Mouse (Mus musculus): Measurements from ENCODE around the gene Ncoa1.
"Not testable (repeated sequence)": the region's sequence is repeated elsewhere in the genome, so short reads cannot be mapped to it uniquely, and the experiment has no call there.

Gene Ncoa1

GRCm38 (mm10) chr12:4306712-4307313 lies 170.2 kb downstream of the Ncoa1 start:
- no peak for DNase-seq (ENCODE audit: low spot score)

- no peak for DNase-seq (ENCODE audit: low spot score)
These were observed 177.7 kb downstream of the Ncoa1 start for GRCm38 (mm10) chr12:4299300-4299699.

GRCm38 (mm10) chr12:4298626-4299025 lies 178.4 kb downstream of the Ncoa1 start:
- no peak for DNase-seq (ENCODE audit: low spot score)

GRCm38 (mm10) chr12:4295881-4296280 lies 181.1 kb downstream of the Ncoa1 start:
- no peak for DNase-seq (ENCODE audit: low spot score)

GRCm38 (mm10) chr12:4295281-4295680 lies 181.7 kb downstream of the Ncoa1 start:
- no peak for DNase-seq (ENCODE audit: low spot score)

- no peak for DNase-seq (ENCODE audit: low spot score)
These were observed 183.2 kb downstream of the Ncoa1 start for GRCm38 (mm10) chr12:4293813-4294212.

GRCm38 (mm10) chr12:4285186-4285585 lies 191.8 kb downstream of the Ncoa1 start:
- no peak for DNase-seq (ENCODE audit: low spot score)

- DNase-seq (ENCODE audit: low spot score) = no peak
These were observed 197.1 kb downstream of the Ncoa1 start for GRCm38 (mm10) chr12:4279878-4280277.

GRCm38 (mm10) chr12:4278978-4279755 lies 197.8 kb downstream of the Ncoa1 start:
- DNase-seq (ENCODE audit: low spot score) = no peak

- DNase-seq (ENCODE audit: low spot score) = no peak
These were observed 205.9 kb downstream of the Ncoa1 start for GRCm38 (mm10) chr12:4271078-4271477.

GRCm38 (mm10) chr12:4267765-4268164 lies 209.2 kb downstream of the Ncoa1 start:
- no peak for DNase-seq (ENCODE audit: low spot score)

- no peak for DNase-seq (ENCODE audit: low spot score)
These were observed 224.0 kb downstream of the Ncoa1 start for GRCm38 (mm10) chr12:4252742-4253655.

GRCm38 (mm10) chr12:4249786-4250185 lies 227.2 kb downstream of the Ncoa1 start:
- no peak for DNase-seq (ENCODE audit: low spot score)

GRCm38 (mm10) chr12:4245742-4246141 lies 231.2 kb downstream of the Ncoa1 start:
- no peak for DNase-seq (ENCODE audit: low spot score)

GRCm38 (mm10) chr12:4243805-4244204 lies 233.2 kb downstream of the Ncoa1 start:
- no peak for DNase-seq (ENCODE audit: low spot score)

- DNase-seq (ENCODE audit: low spot score) = not testable (repeated sequence)
These were observed 236.7 kb downstream of the Ncoa1 start for GRCm38 (mm10) chr12:4240281-4240680.

- DNase-seq (ENCODE audit: low spot score) = no peak
These were observed 239.5 kb downstream of the Ncoa1 start for GRCm38 (mm10) chr12:4237481-4237880.

GRCm38 (mm10) chr12:4233572-4234508 lies 243.1 kb downstream of the Ncoa1 start, which contains the start of the genes Ptrhd1 and Cenpo:
Ptrhd1 (plus strand) TSS chr12:4234027.
Cenpo (minus strand) TSS chr12:4234294.
- DNase-seq (ENCODE audit: low spot score) = peak; percentile 98

- DNase-seq (ENCODE audit: low spot score) = no peak
These were observed 244.2 kb downstream of the Ncoa1 start for GRCm38 (mm10) chr12:4232777-4233176.

- DNase-seq (ENCODE audit: low spot score) = no peak
These were observed 246.8 kb downstream of the Ncoa1 start for GRCm38 (mm10) chr12:4230156-4230555.

GRCm38 (mm10) chr12:4212908-4213307 lies 264.1 kb downstream of the Ncoa1 start:
- DNase-seq (ENCODE audit: low spot score) = no peak
